Mouse (Mus musculus) lung, postnatal 14 days (tissue): Measurements from ENCODE around the gene Dock9.
"Not testable (repeated sequence)": the region's sequence is repeated elsewhere in the genome, so short reads cannot be mapped to it uniquely, and the experiment has no call there.

ENCODE experiments used
- DNase-seq: peaks from one replicate; pipeline ENCODE4 v3.0.0; 2021

Dock9 gene

GRCm38 (mm10) chr14:121659061-121659824 lies 138.4 kb downstream of the Dock9 start:
- no peak for DNase-seq

GRCm38 (mm10) chr14:121658537-121658936 lies 139.1 kb downstream of the Dock9 start:
- no peak for DNase-seq

- DNase-seq = no peak
Observed at GRCm38 (mm10) chr14:121657633-121658032, 140.0 kb downstream of the Dock9 start.

GRCm38 (mm10) chr14:121656912-121657311 lies 140.7 kb downstream of the Dock9 start:
- DNase-seq = no peak

GRCm38 (mm10) chr14:121654977-121655376 lies 142.7 kb downstream of the Dock9 start:
- DNase-seq = no peak

GRCm38 (mm10) chr14:121654416-121654967 lies 143.1 kb downstream of the Dock9 start:
- DNase-seq = no peak

- no peak for DNase-seq
Observed at GRCm38 (mm10) chr14:121653717-121654116, 143.9 kb downstream of the Dock9 start.

GRCm38 (mm10) chr14:121653241-121653640 lies 144.4 kb downstream of the Dock9 start:
- no peak for DNase-seq

- peak; percentile 21 for DNase-seq
Observed at GRCm38 (mm10) chr14:121648581-121649060, 149.0 kb downstream of the Dock9 start.

GRCm38 (mm10) chr14:121647693-121648092 lies 149.9 kb downstream of the Dock9 start:
- no peak for DNase-seq

GRCm38 (mm10) chr14:121646617-121647016 lies 151.0 kb downstream of the Dock9 start:
- DNase-seq = no peak

GRCm38 (mm10) chr14:121644302-121644701 lies 153.3 kb downstream of the Dock9 start:
- DNase-seq = no peak

GRCm38 (mm10) chr14:121641271-121641670 lies 156.4 kb downstream of the Dock9 start:
- no peak for DNase-seq

- DNase-seq = peak; percentile 38
Observed at GRCm38 (mm10) chr14:121636935-121637510, 160.6 kb downstream of the Dock9 start.

GRCm38 (mm10) chr14:121634736-121635430 lies 162.8 kb downstream of the Dock9 start:
- DNase-seq = peak; percentile 29

GRCm38 (mm10) chr14:121634093-121634735 lies 163.4 kb downstream of the Dock9 start:
- no peak for DNase-seq

GRCm38 (mm10) chr14:121631934-121632333 lies 165.7 kb downstream of the Dock9 start:
- DNase-seq = no peak

- no peak for DNase-seq
Observed at GRCm38 (mm10) chr14:121626741-121627140, 170.9 kb downstream of the Dock9 start.

GRCm38 (mm10) chr14:121623996-121624542 lies 173.6 kb downstream of the Dock9 start:
- not testable (repeated sequence) for DNase-seq

- DNase-seq = no peak
Observed at GRCm38 (mm10) chr14:121621806-121622205, 175.8 kb downstream of the Dock9 start.

GRCm38 (mm10) chr14:121620567-121620966 lies 177.1 kb downstream of the Dock9 start:
- DNase-seq = no peak

- DNase-seq = no peak
Observed at GRCm38 (mm10) chr14:121620157-121620556, 177.5 kb downstream of the Dock9 start.
